Mouse (Mus musculus) E14TG2a.4 (cell line): ENCODE results near the gene Krt4.
A peak's percentile ranks its signal among the peaks of the same experiment; 100 is the strongest.

ENCODE experiments used
- H3K27me3 ChIP-seq: 2 replicates; pipeline ENCODE4 v1.6.1; 2014; ENCODE audit warnings: low read length, control low read depth; ENCODE audit not compliant: insufficient read depth
- H3K36me3 ChIP-seq: 2 replicates; pipeline ENCODE4 v1.6.1; 2014; ENCODE audit warnings: low read length, control low read depth; ENCODE audit not compliant: insufficient read depth
- H3K4me1 ChIP-seq: replicated peaks from 2 replicates; pipeline ENCODE4 v1.6.1; 2014; ENCODE audit warnings: low read depth, low read length, control low read depth
- H3K4me3 ChIP-seq: replicated peaks from 2 replicates; pipeline ENCODE4 v1.5.1; 2014; ENCODE audit warnings: mild to moderate bottlenecking, low read length
- H3K9me3 ChIP-seq: 2 replicates; pipeline ENCODE4 v1.6.1; 2014; ENCODE audit warnings: low read length, control low read depth
- CTCF ChIP-seq: conservative IDR thresholded peaks from 2 replicates; pipeline ENCODE4 v1.5.1; 2014; ENCODE audit warnings: low read length
- NANOG ChIP-seq: IDR thresholded peaks from 2 replicates; pipeline ENCODE4 v1.6.1; 2014; ENCODE audit warnings: borderline replicate concordance, low read length, mixed read lengths
- POU5F1 ChIP-seq: IDR thresholded peaks from 2 replicates; pipeline ENCODE4 v1.6.1; 2014; ENCODE audit warnings: low read length, borderline replicate concordance

The Krt4 gene

DNA sequence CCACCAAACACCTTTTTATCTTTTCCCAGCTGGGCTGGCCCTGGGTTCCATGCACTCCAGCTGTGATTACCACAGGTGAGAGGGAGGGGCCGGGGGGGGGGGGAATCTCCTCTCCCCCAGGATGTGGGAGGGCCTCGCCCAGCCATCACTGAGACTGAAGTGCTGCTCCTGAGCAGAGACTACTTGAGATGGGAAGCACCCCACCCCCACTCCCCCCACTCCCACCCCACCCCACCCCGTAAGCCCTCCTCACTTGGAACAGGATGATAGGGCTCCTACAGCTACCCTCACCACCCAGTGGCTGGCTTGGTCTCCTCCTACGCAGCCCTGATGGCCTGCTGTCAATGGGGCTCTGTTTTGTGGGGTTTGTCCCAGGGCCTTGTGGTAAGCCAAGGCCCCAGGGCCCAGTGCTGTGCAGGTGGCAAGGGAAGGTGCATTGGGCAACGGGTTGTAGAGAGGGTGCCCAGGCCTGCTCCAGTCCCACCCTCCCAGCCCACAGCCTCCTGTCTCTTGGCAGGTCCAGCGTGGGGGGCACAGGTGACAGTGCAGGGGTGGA, 15.8 kb upstream of the Krt4 start, which contains the start of gene Krt79:
Krt79 (minus strand) TSS at position 51 of the 556 bp plus-strand sequence.
- Histone ChIP-seq H3K4me1 (peaks cover 18% of the 10 kb centered on the region), H3K27me3 (peaks cover 17% of the 10 kb centered on the region), H3K9me3 (no peaks in the 10 kb centered on the region), H3K36me3 (no peaks in the 10 kb centered on the region), H3K4me3 (peak within 1 kb of the TSS; percentile 32)
- TF ChIP-seq NANOG (no peak), POU5F1 (no peak), CTCF (no peak)

DNA sequence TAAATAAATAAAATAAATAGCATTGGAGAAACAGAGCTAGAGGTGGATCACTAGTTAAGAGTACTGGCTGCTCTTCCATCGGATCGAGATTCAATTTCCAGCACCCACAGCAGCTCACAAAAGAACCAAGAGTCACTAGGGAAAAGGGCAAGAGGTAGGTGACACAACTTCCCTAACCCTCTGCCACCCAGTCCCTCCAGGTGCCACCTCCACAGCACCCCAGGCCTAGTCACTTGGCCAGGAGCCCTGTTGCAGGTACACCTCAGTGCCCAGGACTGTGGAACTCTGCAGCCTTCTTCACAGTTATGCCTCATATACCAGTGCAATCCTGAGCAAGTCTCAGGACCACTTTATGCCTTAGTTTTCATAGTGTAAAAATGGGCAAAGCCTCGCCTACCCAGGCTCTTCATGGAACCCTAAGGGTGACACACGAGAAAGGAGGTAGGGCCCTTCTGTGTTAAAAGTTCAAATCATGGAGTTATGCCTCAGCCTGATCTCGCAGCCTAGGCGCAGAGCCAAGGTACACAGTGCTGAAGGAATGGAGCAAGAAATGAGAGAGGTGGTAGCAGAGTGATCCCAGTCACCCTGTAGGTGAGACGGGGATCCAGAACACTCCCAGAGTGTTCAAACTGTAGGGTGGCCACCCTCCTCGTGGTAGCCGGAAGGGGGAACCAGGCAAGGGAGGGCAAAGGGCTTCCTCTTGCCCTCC, 14.2 kb upstream of the Krt4 start:
- H3K27me3 ChIP-seq, result peaks cover 17% of the 10 kb centered on the region
- H3K4me3 ChIP-seq, result no peak overlapping the region
- H3K36me3 ChIP-seq, result no peaks in the 10 kb centered on the region
- H3K4me1 ChIP-seq, result peaks cover 18% of the 10 kb centered on the region
- TF ChIP-seq POU5F1, result no peak
- TF ChIP-seq CTCF, result no peak
- H3K9me3 ChIP-seq, result no peaks in the 10 kb centered on the region

- H3K27me3 ChIP-seq, result peaks cover 50% of the 10 kb centered on the region
- H3K4me1 ChIP-seq, result peaks cover 15% of the 10 kb centered on the region
- TF ChIP-seq NANOG (no peak), POU5F1 (no peak)
- H3K9me3 ChIP-seq, result no peaks in the 10 kb centered on the region
- no peaks in the 10 kb centered on the region for H3K36me3 ChIP-seq
- H3K4me3 ChIP-seq, result no peak overlapping the region
Measured at GRCm38 (mm10) chr15:101933024-101933423, 8.5 kb upstream of the Krt4 start.

GRCm38 (mm10) chr15:101929666-101930065, 5.1 kb upstream of the Krt4 start:
- Histone ChIP-seq H3K36me3 (no peaks in the 10 kb centered on the region), H3K4me3 (peak overlapping the region; percentile 59), H3K4me1 (peaks cover 17% of the 10 kb centered on the region), H3K27me3 (peaks cover 69% of the 10 kb centered on the region), H3K9me3 (no peaks in the 10 kb centered on the region)
- TF ChIP-seq CTCF, result no peak
- no peak for TF ChIP-seq POU5F1
- no peak for TF ChIP-seq NANOG

DNA sequence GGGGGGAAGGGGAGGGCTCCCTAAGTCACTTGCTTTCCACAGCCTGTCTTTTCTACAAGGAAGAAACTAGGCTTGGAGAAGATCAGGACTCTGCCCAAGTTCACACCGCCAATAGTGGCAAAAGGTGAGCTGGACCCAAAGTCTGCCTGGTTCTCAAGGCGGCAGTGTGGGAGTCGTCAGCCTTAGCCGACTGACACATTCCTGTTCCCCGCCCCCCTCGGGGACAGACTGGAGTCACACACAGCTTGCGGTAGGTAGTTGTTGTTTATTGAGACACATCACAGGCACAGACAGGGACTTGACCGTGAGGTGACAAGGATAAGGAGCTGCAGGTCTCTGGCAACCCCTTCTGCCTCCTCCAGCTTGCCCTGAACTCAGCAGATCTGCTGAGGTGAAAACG, 4.6 kb upstream of the Krt4 start:
- TF ChIP-seq NANOG, result no peak
- no peak for TF ChIP-seq POU5F1
- TF ChIP-seq CTCF, result no peak
- Histone ChIP-seq H3K36me3 (no peaks in the 10 kb centered on the region), H3K9me3 (no peaks in the 10 kb centered on the region), H3K4me3 (peak overlapping the region; percentile 59; the same call in 1 of the 2 replicates), H3K4me1 (peaks cover 23% of the 10 kb centered on the region), H3K27me3 (peaks cover 75% of the 10 kb centered on the region)

- Histone ChIP-seq H3K27me3 (peaks cover 82% of the 10 kb centered on the region), H3K9me3 (no peaks in the 10 kb centered on the region)
- TF ChIP-seq CTCF (no peak), NANOG (no peak), POU5F1 (no peak)
Measured at GRCm38 (mm10) chr15:101927340-101928080, 3.0 kb upstream of the Krt4 start.

DNA sequence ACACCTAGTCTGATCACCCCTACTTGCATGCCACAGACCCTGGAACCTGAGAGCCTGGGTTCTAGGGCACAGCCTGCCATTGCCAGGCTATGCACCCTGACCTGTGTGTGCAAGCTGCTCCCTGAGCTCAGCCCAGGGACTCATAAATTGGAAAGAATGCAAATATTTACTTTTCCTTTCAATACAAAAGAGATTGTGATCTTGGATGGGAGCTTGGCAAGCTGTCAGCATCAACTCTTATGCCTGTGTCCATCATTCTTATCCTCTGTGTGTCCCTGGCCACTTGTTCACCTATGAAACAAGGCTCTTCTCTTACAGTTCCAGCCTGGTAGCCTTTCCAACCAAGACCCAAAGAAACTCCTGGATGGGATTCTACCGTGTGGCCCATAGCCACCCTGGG, 506 bp upstream of the Krt4 start:
- H3K27me3 ChIP-seq, result peaks cover 75% of the 10 kb centered on the region
- H3K36me3 ChIP-seq, result no peaks in the 10 kb centered on the region
- no peak overlapping the region for H3K4me3 ChIP-seq
- H3K4me1 ChIP-seq, result peaks cover 22% of the 10 kb centered on the region
- TF ChIP-seq CTCF (no peak), NANOG (no peak), POU5F1 (no peak)
- H3K9me3 ChIP-seq, result no peaks in the 10 kb centered on the region

More at GRCm38 (mm10) chr15:101927340-101928080, 3.0 kb upstream of the Krt4 start:
- Histone ChIP-seq H3K4me3 (no peak overlapping the region), H3K36me3 (no peaks in the 10 kb centered on the region), H3K4me1 (peaks cover 26% of the 10 kb centered on the region)

DNA sequence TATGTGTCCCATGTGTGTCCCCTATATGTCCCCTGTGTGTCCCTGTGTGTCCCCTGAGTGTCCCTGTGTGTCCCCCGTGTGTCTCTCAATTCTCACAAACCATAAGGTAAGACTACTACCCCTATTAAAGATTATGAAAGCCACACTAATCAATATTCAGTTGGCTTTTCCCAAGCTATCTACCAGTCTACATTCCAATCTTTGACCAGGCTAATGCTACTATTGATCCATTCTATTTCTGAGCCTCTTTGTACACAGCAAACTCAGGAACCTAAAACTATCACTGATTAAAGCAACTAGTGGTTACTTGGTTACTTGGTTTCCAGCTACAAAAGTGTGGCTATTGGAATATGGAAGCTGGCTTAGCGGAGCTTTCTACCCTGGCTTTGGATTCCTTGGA, 2.2 kb downstream of the Krt4 start:
- no peak for TF ChIP-seq CTCF
- Histone ChIP-seq H3K4me1 (peaks cover 11% of the 10 kb centered on the region; the same call in 1 of the 2 replicates), H3K36me3 (no peaks in the 10 kb centered on the region), H3K27me3 (peaks cover 73% of the 10 kb centered on the region), H3K9me3 (no peaks in the 10 kb centered on the region), H3K4me3 (no peak overlapping the region)
